Mouse (Mus musculus) cerebellum, adult 8-10 months (tissue): ENCODE measurements around the gene Lin37.

Experiments used
- DNase-seq: peaks from one replicate; pipeline ENCODE4 v3.0.0; 2022

The Lin37 gene

GRCm38 (mm10) chr7:30559443-30559954 lies at the start of gene Lin37:
TSS of gene Lin37 (minus strand) at chr7:30559838.
- DNase-seq = peak; percentile 98

- DNase-seq = no peak
Measured at GRCm38 (mm10) chr7:30608476-30608875, 48.8 kb upstream of the Lin37 start.

DNA sequence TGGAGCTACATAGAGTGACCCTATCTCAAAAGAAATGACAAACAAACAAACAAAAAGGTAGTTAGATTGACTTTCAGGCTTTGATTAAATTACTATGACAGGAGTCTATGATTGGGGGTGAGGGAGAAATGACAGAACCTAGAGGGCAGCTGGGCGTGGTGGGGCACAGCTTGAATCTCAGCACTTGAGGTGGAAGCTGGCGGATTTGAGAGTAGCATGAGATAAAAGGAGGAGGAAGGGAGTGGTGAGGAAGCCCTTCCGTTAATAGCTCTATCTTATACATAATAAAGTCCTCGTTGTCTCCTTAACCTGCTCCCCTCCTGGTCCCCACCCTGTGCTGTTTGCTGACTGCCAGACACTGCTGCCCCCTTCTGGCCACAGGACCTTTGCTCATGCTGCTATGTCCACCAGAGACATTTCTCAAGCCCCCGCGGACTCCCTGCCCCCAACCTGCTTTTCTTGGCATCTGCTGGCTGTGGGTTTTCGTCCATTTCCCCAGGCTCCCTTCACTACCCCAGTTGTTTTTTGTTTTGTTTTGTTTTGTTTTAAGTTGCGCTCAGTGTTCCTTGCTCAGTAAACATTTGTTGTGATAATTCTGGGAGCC lies 48.2 kb upstream of the Lin37 start:
- DNase-seq = no peak

DNA sequence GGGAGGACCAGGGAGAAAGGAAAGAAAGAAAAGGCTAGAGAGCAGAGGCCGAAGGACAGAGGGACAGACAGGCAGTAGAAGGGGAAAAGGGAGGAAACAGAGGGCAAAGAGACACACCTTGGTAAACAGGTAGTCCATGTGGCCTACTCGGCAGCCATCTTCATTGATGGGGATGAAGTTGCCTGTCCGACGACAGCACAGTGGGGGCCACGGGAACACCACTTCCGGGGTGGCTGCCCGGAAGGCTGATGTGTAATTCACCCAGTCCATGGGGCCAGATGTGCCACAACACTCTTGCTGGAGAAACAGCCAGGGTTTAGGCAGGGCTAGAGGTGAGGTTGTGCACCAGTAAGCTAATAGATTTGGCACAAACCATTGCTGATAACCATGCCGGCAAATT lies 45.3 kb upstream of the Lin37 start:
- no peak for DNase-seq

DNA sequence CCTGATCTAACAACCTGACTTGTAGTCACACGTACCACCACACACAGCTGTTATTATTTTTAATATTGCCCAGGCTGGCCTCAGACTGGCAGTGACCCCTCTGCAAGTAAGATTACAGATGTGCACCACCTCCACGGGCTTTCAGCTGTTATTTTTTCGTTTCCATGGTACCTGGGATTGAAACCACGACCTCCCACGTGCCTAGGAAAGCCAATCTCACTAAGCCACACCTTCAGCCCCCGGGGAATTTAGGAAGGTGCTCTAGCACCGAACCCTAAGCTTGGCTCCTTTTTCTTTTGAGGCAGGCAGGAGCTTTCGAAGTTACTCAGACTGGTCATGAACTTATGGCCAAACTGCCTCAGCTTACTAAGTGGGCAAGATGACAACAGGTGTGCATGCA lies 44.8 kb upstream of the Lin37 start:
- no peak for DNase-seq

GRCm38 (mm10) chr7:30602583-30602982 lies 42.9 kb upstream of the Lin37 start:
- no peak for DNase-seq

- DNase-seq = no peak
Measured at GRCm38 (mm10) chr7:30600651-30601050, 41.0 kb upstream of the Lin37 start.

GRCm38 (mm10) chr7:30599933-30600353 lies 40.3 kb upstream of the Lin37 start:
- peak; percentile 92 for DNase-seq

GRCm38 (mm10) chr7:30598786-30599185 lies 39.1 kb upstream of the Lin37 start, which contains the start of gene Zbtb32:
TSS of gene Zbtb32 (minus strand) at chr7:30598909.
- no peak for DNase-seq

- no peak for DNase-seq
Measured at GRCm38 (mm10) chr7:30596811-30597210, 37.2 kb upstream of the Lin37 start.

DNA sequence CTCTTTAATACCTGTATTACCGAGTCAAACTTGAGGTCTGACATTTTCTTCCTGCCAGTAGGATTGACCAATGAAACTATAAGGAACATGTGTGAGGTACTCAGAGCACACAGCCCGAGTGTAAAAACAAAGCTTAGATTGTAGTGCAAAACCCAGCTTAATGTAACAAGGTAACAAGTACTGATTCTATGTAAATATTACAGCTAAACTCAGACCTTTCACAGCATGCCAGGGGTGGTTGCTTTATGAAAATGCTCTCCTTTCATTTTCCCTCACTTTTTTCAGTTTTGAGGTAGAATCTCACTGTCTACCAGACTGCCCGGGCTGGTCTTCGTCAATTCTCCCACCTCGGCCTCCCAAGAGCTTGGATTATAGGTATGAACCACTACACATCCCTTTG lies 36.5 kb upstream of the Lin37 start:
- no peak for DNase-seq

DNA sequence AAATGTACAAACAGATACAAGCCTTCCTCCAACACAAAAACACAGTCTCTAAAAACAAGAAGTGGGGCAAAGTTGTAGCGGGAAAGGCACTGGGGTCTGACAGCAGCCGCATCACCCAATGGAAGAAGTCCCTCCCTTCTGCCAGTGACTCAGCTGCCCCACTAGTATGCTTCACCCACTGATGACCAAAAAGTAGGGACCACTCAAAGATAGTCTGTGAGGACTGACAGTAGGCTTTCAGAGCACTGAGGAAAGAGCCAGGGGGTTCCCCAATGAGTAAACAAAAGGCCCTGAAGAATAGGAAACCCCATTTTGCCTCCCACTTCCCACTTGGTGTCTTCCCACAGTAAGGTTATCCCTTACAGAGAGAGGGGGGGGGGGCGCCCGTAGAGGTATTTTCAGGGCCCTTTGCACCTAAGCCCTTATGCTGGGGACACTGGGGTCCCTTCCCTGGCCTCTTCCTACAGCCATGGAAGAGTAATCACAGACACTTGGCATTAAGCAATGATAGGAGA lies 34.9 kb upstream of the Lin37 start:
- no peak for DNase-seq

DNA sequence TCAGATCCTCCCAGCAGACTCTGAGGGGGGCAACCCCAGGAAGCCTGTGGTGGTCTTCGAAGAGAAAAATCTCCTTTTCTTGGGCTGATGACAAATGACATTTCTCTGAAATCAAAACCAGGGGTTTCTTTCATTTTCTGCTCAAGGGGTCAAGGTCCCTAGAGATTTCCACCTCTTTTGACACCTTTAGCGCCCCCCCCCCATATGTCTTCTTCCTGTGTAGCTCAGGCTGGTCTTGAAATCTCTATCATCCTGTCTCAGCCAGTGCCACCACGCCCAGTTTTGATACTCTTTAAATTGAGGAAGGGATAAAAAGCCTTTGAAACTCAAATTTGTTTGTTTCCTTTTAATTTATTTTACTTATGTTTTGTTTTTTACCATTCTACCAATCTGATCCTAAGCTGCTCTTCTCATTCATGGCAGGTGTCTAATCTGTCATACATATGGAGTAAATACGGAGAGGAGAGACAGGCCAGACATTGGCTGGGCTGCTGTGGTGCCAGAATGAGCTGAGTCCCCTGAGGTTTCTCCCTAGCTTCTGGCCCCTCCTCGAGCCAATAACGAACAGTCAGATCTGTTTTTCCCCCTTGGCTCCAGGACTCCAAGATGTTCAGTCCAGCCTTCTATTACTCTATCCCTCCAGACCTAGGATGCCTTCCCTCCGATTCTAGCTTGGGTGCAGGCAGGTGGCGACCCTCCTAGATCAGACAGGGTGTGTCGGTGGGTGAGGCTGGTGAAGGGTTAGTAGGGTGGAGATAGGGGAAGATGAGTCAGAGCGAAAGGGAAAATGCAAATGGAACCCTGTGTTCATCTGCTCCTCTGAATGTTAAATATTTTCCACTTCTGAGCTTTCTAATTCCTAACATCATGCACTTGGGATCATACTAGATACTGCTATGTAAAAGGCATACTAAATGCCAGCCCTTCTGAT lies 34.2 kb upstream of the Lin37 start:
- DNase-seq = no peak

DNA sequence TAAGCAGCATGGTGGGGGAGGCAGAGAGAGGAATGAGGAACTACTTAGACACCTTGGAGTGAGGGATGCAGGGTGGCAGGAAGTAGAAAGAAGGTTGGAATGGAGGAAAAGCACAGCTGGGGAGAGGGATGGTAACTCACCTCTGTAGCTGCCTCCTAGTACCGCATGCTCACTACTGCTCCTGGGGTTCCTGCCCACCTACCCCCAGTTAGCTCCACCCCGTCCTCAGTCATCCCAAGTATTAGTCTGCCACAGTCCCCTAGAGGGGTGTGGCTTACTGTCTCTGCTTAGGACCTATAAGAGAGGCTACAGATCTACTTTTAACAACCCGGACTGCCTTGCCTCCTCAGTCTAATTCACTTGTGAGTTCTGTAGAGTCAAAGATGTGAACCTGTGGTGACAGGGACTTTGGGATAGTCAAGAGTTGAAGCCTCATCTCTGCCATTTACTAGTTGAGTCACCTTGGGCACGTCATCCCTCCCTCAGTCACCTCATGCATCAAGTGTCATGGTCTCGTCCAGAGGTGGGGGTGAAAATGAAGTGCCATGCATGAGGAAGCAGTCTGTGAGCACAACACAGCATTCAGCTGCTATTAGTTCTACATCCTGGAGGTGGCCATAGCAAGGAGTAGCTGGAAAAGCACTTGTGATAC lies 33.3 kb upstream of the Lin37 start:
- no peak for DNase-seq

- no peak for DNase-seq
Measured at GRCm38 (mm10) chr7:30591605-30591951, 31.9 kb upstream of the Lin37 start.

DNA sequence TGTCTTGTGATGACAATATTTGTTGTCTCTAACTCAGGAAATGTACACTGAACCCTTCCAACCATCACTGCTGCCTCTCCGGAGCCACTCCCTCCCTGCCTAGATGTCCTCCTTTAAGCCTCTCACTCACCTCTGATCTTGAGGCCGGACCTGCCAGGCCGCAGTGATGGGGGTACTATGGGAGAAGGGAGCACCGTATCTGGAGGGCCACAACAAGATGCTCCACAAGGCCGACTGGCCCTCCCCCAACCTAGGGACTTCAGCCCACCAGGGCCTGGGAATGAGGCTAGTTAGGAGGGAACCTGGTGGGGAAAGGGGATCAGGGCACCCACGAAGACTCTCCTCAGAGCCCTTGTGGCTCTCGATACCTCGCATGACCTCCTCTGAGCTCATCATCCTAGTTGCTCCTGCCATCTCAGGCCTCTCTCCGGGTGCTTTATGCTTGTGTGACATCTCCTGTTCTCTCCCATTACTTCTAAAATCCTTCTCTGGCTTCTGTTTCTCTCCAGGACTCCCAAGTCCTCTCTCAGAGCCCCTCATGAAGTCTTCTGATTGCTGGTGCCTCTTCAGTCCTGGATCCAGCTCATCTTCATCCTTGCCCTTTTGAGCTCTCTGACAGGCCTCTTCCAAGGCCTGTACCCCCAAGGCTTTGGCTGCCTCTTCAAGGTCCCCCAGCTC lies 31.4 kb upstream of the Lin37 start:
- DNase-seq = no peak

DNA sequence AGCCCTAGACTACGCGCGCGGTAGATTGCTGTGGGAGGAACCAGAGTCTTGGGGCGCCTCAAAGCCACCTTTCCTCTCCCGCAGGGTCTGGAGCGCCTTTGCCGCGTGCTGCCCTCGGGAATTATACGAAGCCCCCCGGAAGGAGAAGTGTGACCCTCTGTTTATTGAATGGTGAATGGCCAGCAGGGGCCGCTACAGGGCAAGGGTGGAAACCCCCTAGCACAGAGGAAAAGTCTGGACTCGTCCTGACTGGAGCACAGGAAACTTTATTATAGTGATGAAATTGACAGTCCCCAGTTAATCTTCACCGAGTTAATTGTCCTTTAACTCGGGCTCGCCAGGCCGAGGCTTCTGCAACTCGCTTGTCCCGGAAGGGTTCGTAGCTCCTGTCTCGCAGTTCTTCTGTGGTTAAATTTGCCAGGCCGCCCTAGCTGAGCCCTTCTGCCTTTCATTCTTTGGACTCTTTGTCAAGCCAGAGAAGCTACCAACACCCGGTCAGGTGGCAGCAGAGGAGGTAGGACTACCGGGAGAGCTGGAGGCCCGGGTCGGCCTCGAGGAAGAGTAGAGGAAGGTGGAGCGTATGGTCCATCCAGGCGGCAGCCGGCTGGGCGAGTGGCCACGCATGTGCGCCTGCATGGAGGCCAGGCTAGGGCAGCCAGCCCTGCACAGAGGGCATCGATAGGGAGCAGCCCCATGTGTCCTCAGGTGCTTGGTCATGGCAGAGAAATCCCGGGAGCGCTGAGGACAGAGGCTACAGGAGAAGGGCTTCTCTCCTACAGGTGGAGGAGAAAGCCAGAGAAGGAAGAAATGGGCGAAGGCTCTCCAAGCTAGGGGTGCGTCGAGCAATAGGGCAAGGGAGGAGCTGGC lies 30.0 kb upstream of the Lin37 start:
- peak; percentile 83 for DNase-seq

DNA sequence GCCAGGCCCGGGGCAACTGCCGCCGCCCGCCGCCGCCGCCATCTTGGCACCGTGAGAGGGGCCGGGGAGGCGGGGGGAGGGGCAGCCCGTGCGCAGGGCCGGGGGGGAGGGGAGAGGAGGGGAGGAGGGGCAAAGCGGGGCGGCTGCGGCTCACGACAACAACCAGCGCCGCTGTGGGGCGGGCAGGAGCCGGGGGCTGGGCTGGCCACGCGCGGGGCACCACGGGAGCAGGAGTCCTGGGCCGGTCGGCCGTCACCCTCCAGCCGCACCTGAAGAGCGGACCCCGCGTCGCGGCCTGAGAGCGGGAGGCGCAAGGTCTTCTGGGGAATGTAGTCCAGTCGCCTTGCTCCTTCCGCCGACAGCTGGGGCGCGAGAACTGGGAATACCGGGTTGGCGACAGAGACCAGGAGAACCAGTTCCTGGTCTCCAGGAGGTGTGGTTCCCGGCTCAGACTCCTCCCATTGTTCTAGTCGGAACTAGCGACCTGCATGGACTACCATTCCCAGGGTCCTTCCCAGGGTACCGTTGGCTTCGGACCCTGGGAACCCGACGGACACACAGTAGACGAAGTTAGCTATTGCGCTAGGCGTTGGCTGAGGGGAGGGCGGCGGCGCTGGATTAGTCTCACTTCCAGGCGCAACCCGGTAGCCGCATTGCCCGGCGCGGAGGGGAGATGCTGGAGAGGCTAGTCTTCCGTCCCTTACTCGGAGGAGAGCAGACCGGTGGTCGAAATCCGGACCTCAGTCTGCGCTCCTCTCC lies 29.2 kb upstream of the Lin37 start, which contains the start of gene Kmt2b:
Gene Kmt2b (minus strand): TSS at position 51 of the 759 bp plus-strand sequence.
- peak; percentile 96 for DNase-seq

- peak; percentile 70 for DNase-seq
Measured at GRCm38 (mm10) chr7:30587842-30588667, 28.4 kb upstream of the Lin37 start.
